Mouse (Mus musculus) kidney, adult 2 months (tissue): Measurements from ENCODE around the gene Cib3.

Experiments used
- CTCF ChIP-seq: fragments of 200-500 bp; conservative IDR thresholded peaks from 2 replicates; pipeline ENCODE4 v1.5.1; 2011; ENCODE audit warnings: low read depth, mild to moderate bottlenecking, control low read depth, low read length, moderate library complexity, mixed read lengths; ENCODE audit not compliant: insufficient read depth, insufficient read length
- POLR2A ChIP-seq: fragments of 200-500 bp; IDR thresholded peaks from one replicate; pipeline ENCODE4 v1.6.1; 2011; ENCODE audit warnings: low read depth, low read length, control low read depth

- TF ChIP-seq CTCF = no peak
- TF ChIP-seq POLR2A = no peak
Observed at GRCm38 (mm10) chr8:72212751-72213150, at the start of gene Cib3.
